Mouse (Mus musculus) adipose tissue, adult 10 weeks (tissue): ENCODE results near the gene Vmn2r58. TPM values are rescaled to one million over a fixed set of nuclear protein-coding genes. Genes with fewer than 3 reads are reported as not detected.

Experiments
- polyA plus RNA-seq: library from polyadenylated mRNA; stranded (reverse); fragments of 350-450 nt; fragmentation: Illumina TruSeq; extraction: RNeasy Lipid Tissue Mini Kit (QIAGEN cat#74804); gene quantifications from one replicate; pipeline ENCODE4 v1.2.3, GENCODE M21; 2014; ENCODE audit warnings: low read depth, low replicate concordance

Vmn2r58 gene
- polyA plus RNA-seq, result not detected

GRCm38 (mm10) chr7:41872612-41873011 lies at the start of gene Vmn2r58:
Gene Vmn2r58, minus strand, starts transcription at chr7:41872712.

Other genes with a start within 250 kb of the Vmn2r58 start
- gene Zfp788, start 239.5 kb downstream of the Vmn2r58 start, polyA plus RNA-seq, result 16.7 TPM
- not detected for gene Vmn2r59, start 186.3 kb upstream of the Vmn2r58 start, polyA plus RNA-seq
- gene Vmn2r60, start 235.1 kb upstream of the Vmn2r58 start, polyA plus RNA-seq, result not detected